Mouse (Mus musculus): ENCODE results near the gene Hs1bp3. TPM values are rescaled to one million over a fixed set of nuclear protein-coding genes. Genes with fewer than 3 reads are reported as not detected.

Hs1bp3 gene
- polyA plus RNA-seq, 1 experiment from 2014 or later, result 11.6 TPM

- no peaks in the 10 kb centered on the region for H3K9me3 ChIP-seq
- H3K9ac ChIP-seq, result no peak overlapping the region
- WGBS, result 88% methylated on average over 5 of the region's 5 CpGs
- no peak overlapping the region for H3K4me2 ChIP-seq (replicated peaks)
- no peaks in the 10 kb centered on the region for H3K36me3 ChIP-seq
- no peaks in the 10 kb centered on the region for H3K27me3 ChIP-seq (replicated peaks)
- no peak overlapping the region for H3K27ac ChIP-seq
- H3K4me1 ChIP-seq, result 0 out of 2 replicates have a peak, but pooled peaks cover 2% of the 10 kb centered on the region
- no peak overlapping the region for H3K4me3 ChIP-seq
- no peak for ATAC-seq (ENCODE audit: low FRiP score, low read depth)
Measured at GRCm38 (mm10) chr12:8393226-8393625, 80.0 kb downstream of the Hs1bp3 start.

Other genes with a start within 250 kb of the Hs1bp3 start
- gene Ldah, start 105.3 kb upstream of the Hs1bp3 start, polyA plus RNA-seq (2016; fragmentation: Nextera tagmentation; extraction: Ambion mirVana), result 68.8 and 72.0 TPM in 2 replicates
- gene Gdf7, start 11.5 kb upstream of the Hs1bp3 start, polyA plus RNA-seq (2016; fragmentation: Nextera tagmentation; extraction: Ambion mirVana), result 0.39 and 0.42 TPM in 2 replicates
- gene Rhob, start 186.6 kb downstream of the Hs1bp3 start, polyA plus RNA-seq (2016; fragmentation: Nextera tagmentation; extraction: Ambion mirVana), result 92.0 and 92.6 TPM in 2 replicates